Mouse (Mus musculus) megakaryocyte, embryonic 14.5 days (primary cell): ENCODE results near the gene Cdh20. TPM values are rescaled to one million over a fixed set of nuclear protein-coding genes. Genes with fewer than 3 reads are reported as not detected.

Experiments
- H3K27me3 ChIP-seq: replicated peaks from 2 replicates; pipeline ENCODE3; 2012; ENCODE audit warnings: inconsistent platforms
- H3K36me3 ChIP-seq: replicated peaks from 2 replicates; pipeline ENCODE3; 2012; ENCODE audit warnings: low read length, inconsistent platforms, mixed read lengths
- H3K4me1 ChIP-seq: 2 replicates; pipeline ENCODE4 v1.6.1; 2012; ENCODE audit warnings: inconsistent platforms
- H3K4me3 ChIP-seq: replicated peaks from 2 replicates; pipeline ENCODE3; 2012; ENCODE audit warnings: moderate library complexity, mild to moderate bottlenecking, inconsistent platforms
- H3K9me3 ChIP-seq: 2 replicates; pipeline ENCODE4 v1.6.1; 2012; ENCODE audit warnings: inconsistent platforms
- FLI1 ChIP-seq: IDR thresholded peaks from 2 replicates; pipeline ENCODE4 v1.6.1; 2012; ENCODE audit warnings: low read length, inconsistent platforms, mixed read lengths
- GATA1 ChIP-seq: IDR thresholded peaks from 3 replicates; pipeline ENCODE4 v1.6.1; 2012; ENCODE audit warnings: mixed read lengths, low read length, inconsistent platforms, borderline replicate concordance
- polyA plus RNA-seq: library from polyadenylated mRNA; stranded (reverse); fragments of >175 nt; gene quantifications from 2 replicates; pipeline ENCODE4 v1.2.3, GENCODE M21; 2012; ENCODE audit warnings: low replicate concordance; ENCODE audit not compliant: insufficient read depth

Cdh20 gene
- polyA plus RNA-seq, 1 experiment = not detected

DNA sequence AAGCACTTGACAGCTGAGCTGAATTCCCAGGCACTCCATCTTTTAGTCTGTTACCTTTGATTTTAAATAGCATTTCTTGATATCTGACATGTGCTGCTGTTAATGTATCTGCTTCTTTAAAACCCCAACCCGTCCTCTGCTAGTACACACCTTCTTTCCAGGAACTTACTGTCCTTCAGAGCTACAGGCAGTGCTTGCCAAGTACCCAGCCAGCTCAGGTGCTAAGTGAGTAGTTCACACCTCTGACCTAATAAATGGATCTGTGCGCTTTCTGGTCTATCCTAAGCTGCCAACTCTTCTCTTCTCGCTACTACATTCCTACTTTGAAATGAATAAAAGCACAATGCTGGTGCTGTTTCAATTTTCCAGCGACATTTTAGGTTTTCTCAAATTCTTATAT, 28.8 kb downstream of the Cdh20 start:
- Histone ChIP-seq H3K4me1 (no peaks in the 10 kb centered on the region), H3K27me3 (no peaks in the 10 kb centered on the region), H3K36me3 (no peaks in the 10 kb centered on the region), H3K9me3 (peaks cover 5% of the 10 kb centered on the region), H3K4me3 (no peak overlapping the region)
- no peak for TF ChIP-seq FLI1

- Histone ChIP-seq H3K4me1 (no peaks in the 10 kb centered on the region), H3K4me3 (no peak overlapping the region), H3K27me3 (no peaks in the 10 kb centered on the region), H3K9me3 (peaks cover 5% of the 10 kb centered on the region; the same call in 1 of the 2 replicates), H3K36me3 (no peaks in the 10 kb centered on the region)
- TF ChIP-seq FLI1 (no peak), GATA1 (no peak)
Observed at GRCm38 (mm10) chr1:104804746-104805145, 36.4 kb downstream of the Cdh20 start.

GRCm38 (mm10) chr1:104807214-104807613, 38.9 kb downstream of the Cdh20 start:
- TF ChIP-seq FLI1 = no peak
- no peak for TF ChIP-seq GATA1
- no peak overlapping the region for H3K4me3 ChIP-seq
- 0 out of 2 replicates have a peak, but pooled peaks cover 3% of the 10 kb centered on the region for H3K9me3 ChIP-seq
- H3K36me3 ChIP-seq = no peaks in the 10 kb centered on the region
- H3K4me1 ChIP-seq = no peaks in the 10 kb centered on the region
- no peaks in the 10 kb centered on the region for H3K27me3 ChIP-seq

- no peak overlapping the region for H3K4me3 ChIP-seq
- TF ChIP-seq GATA1 = no peak
- no peak for TF ChIP-seq FLI1
- no peaks in the 10 kb centered on the region for H3K9me3 ChIP-seq
- no peaks in the 10 kb centered on the region for H3K4me1 ChIP-seq
- H3K36me3 ChIP-seq = no peaks in the 10 kb centered on the region
- no peaks in the 10 kb centered on the region for H3K27me3 ChIP-seq
Observed at GRCm38 (mm10) chr1:104817510-104817909, 49.2 kb downstream of the Cdh20 start.

- H3K4me1 ChIP-seq = no peaks in the 10 kb centered on the region
- TF ChIP-seq FLI1 (no peak), GATA1 (no peak)
- H3K4me3 ChIP-seq = no peak overlapping the region
- H3K9me3 ChIP-seq = 0 out of 2 replicates have a peak, but pooled peaks cover 3% of the 10 kb centered on the region
- no peaks in the 10 kb centered on the region for H3K36me3 ChIP-seq
- no peaks in the 10 kb centered on the region for H3K27me3 ChIP-seq
Observed at GRCm38 (mm10) chr1:104828106-104828505, 59.8 kb downstream of the Cdh20 start.

GRCm38 (mm10) chr1:104838206-104838915, 70.0 kb downstream of the Cdh20 start:
- H3K4me3 ChIP-seq = no peak overlapping the region
- H3K4me1 ChIP-seq = no peaks in the 10 kb centered on the region
- peaks cover 11% of the 10 kb centered on the region for H3K9me3 ChIP-seq
- H3K36me3 ChIP-seq = no peaks in the 10 kb centered on the region
- no peaks in the 10 kb centered on the region for H3K27me3 ChIP-seq
- TF ChIP-seq GATA1 = no peak
- no peak for TF ChIP-seq FLI1

- H3K9me3 ChIP-seq = peaks cover 11% of the 10 kb centered on the region
- H3K4me3 ChIP-seq = no peak overlapping the region
- no peaks in the 10 kb centered on the region for H3K27me3 ChIP-seq
- no peaks in the 10 kb centered on the region for H3K36me3 ChIP-seq
- no peaks in the 10 kb centered on the region for H3K4me1 ChIP-seq
- no peak for TF ChIP-seq FLI1
- TF ChIP-seq GATA1 = no peak
Observed at GRCm38 (mm10) chr1:104839051-104839450, 70.7 kb downstream of the Cdh20 start.

DNA sequence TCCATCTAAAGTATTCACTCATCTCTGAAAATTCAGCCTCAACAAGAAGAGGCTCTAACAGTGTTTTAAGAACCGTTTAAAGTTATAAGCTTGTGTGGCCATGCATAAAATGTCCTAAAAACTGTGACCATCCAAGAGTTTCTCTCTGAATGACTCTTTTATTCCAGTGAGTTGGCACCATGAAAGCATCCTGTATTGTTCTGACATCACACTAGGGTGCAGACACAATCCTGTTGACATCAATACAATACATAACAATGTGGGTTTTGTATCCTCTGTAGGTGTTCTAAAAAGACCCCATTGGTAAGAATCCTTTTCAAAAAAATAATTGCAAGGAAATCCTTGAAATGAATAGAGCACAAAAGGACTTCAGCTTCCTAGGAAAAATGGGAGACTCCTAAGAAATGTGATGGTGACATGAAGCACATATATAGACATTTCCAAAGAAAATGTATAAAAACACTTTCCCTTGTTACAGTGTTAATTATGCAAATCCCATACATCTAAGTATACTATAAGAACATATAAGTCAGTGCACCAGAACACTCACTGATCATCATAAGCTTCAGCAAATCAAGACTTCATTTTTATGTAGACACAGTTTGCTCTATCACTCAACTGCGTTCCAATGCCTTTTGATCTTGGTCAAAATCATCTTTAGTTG, 80.1 kb downstream of the Cdh20 start:
- Histone ChIP-seq H3K36me3 (no peaks in the 10 kb centered on the region), H3K4me1 (no peaks in the 10 kb centered on the region), H3K4me3 (no peak overlapping the region), H3K9me3 (peaks cover 4% of the 10 kb centered on the region; the same call in 1 of the 2 replicates), H3K27me3 (no peaks in the 10 kb centered on the region)
- TF ChIP-seq FLI1 (no peak), GATA1 (no peak)

DNA sequence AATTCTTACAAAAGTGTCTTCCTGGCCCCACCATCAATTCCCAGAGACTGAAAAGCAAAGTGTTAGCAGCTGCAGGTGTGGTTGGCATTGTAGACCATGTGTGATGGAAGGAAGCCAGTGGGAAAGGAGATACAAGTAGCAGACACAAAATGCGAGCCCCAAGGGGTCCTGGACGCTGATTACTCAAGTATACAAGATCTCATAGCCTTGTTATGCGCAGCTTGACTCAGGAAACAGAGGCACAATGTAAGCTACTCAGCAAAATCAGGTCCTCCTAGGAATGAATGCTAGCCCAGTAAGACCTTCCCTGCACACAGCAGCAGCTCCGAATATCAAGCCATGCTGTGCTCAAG, 80.6 kb downstream of the Cdh20 start:
- H3K27me3 ChIP-seq = no peaks in the 10 kb centered on the region
- TF ChIP-seq FLI1 (no peak), GATA1 (no peak)

DNA sequence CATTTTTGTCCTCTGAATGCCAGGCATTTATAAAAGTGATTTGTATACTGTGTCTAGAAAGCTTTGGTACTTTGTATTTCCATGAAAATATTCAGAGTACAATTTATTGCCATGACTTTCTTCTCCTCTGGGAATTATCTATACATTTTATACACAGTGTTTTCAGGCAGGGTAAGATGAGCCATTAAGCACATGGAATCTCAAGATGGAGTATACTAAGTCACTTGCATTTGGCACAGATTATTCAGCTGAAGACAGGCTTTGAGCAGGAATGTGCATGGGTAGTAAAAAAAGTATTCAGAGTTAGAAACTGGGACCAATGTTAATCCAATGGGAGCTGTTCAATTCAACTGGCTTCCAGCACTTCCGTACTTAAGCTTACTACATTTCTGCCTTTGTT, 109.1 kb downstream of the Cdh20 start:
- no peaks in the 10 kb centered on the region for H3K27me3 ChIP-seq
- TF ChIP-seq FLI1 = no peak
- no peak for TF ChIP-seq GATA1
- H3K4me1 ChIP-seq = no peaks in the 10 kb centered on the region
- H3K36me3 ChIP-seq = no peaks in the 10 kb centered on the region
- H3K9me3 ChIP-seq = peaks cover 5% of the 10 kb centered on the region; the same call in 1 of the 2 replicates
- H3K4me3 ChIP-seq = no peak overlapping the region

More for the DNA sequence above, 80.6 kb downstream of the Cdh20 start:
- peaks cover 4% of the 10 kb centered on the region; the same call in 1 of the 2 replicates for H3K9me3 ChIP-seq
- H3K36me3 ChIP-seq = no peaks in the 10 kb centered on the region
- H3K4me1 ChIP-seq = no peaks in the 10 kb centered on the region
- H3K4me3 ChIP-seq = no peak overlapping the region
